Mouse (Mus musculus) forebrain, embryonic 14.5 days (tissue): Measurements from ENCODE around the gene Dgkh. TPM values are rescaled to one million over a fixed set of nuclear protein-coding genes. Genes with fewer than 3 reads are reported as not detected.
A peak's percentile ranks its signal among the peaks of the same experiment; 100 is the strongest.

Experiments used
- ATAC-seq: fragments of 200-750 bp; cut with Nextera tagmentation; 2 replicates; pipeline ENCODE4 v1.8.0; 2017; ENCODE audit warnings: mild to moderate bottlenecking, moderate library complexity
- DNase-seq: peaks from one replicate; pipeline ENCODE4 v3.0.0-alpha.2; 2015; ENCODE audit warnings: low spot score
- H3K27ac ChIP-seq: fragments of 300-500 bp; sonication (generic); 2 replicates; pipeline ENCODE4 v1.5.1; 2014; ENCODE audit warnings: low read depth, mild to moderate bottlenecking, control low read depth, low read length, moderate library complexity
- H3K27me3 ChIP-seq: fragments of 300-500 bp; sonication (generic); replicated peaks from 2 replicates; pipeline ENCODE4 v1.6.1; 2014; ENCODE audit warnings: low read length, control low read depth, mixed read lengths; ENCODE audit not compliant: control insufficient read depth, insufficient read depth
- H3K36me3 ChIP-seq: fragments of 300-500 bp; sonication (generic); 2 replicates; pipeline ENCODE4 v1.6.1; 2014; ENCODE audit warnings: low read length, control low read depth; ENCODE audit not compliant: control insufficient read depth, insufficient read depth
- H3K4me1 ChIP-seq: fragments of 300-500 bp; sonication (generic); 2 replicates; pipeline ENCODE4 v1.6.1; 2014; ENCODE audit warnings: antibody characterized with exemption, low read length, control low read depth; ENCODE audit not compliant: control insufficient read depth, insufficient read depth
- H3K4me2 ChIP-seq: fragments of 300-500 bp; sonication (generic); 2 replicates; pipeline ENCODE4 v1.6.1; 2014; ENCODE audit warnings: mild to moderate bottlenecking, control low read depth, low read length
- H3K4me3 ChIP-seq: fragments of 300-500 bp; sonication (generic); 2 replicates; pipeline ENCODE4 v1.5.1; 2014; ENCODE audit warnings: low read depth, low read length, control low read depth
- H3K9ac ChIP-seq: fragments of 300-500 bp; sonication (generic); 2 replicates; pipeline ENCODE4 v1.6.1; 2014; ENCODE audit warnings: mild to moderate bottlenecking, low read length, control low read depth, moderate library complexity
- H3K9me3 ChIP-seq: fragments of 300-500 bp; sonication (generic); replicated peaks from 2 replicates; pipeline ENCODE4 v1.6.1; 2016; ENCODE audit warnings: low read length, control low read depth, mixed read lengths; ENCODE audit not compliant: control insufficient read depth
- WGBS: fragments of 180-500 bp; shearing (Covaris S2); extraction: QIAGEN DNeasy Blood & Tissue Kit; methylation state at CpG from one replicate; pipeline ENCODE4 v1.1.7; 2014; 5-methylcytosine and 5-hydroxymethylcytosine counted together
- polyA plus RNA-seq: library from polyadenylated mRNA; unstranded; fragments of >200 nt; fragmentation: Nextera tagmentation; extraction: Ambion mirVana; gene quantifications from 2 replicates; pipeline ENCODE4 v1.2.1, GENCODE M21; 2014

The Dgkh gene
- polyA plus RNA-seq, 1 experiment from 2014 or later: 1.5 TPM

- Histone ChIP-seq H3K9ac (no peak overlapping the region), H3K4me2 (no peak overlapping the region), H3K4me1 (no peaks in the 10 kb centered on the region), H3K9me3 (no peaks in the 10 kb centered on the region), H3K4me3 (no peak overlapping the region), H3K27me3 (no peaks in the 10 kb centered on the region), H3K36me3 (no peaks in the 10 kb centered on the region), H3K27ac (no peak overlapping the region)
- WGBS: 68% methylated on average over 9 of the region's 9 CpGs
- DNase-seq (no peak), ATAC-seq (no peak)
Observed at GRCm38 (mm10) chr14:78612111-78612788, 120.3 kb downstream of the Dgkh start.

DNA sequence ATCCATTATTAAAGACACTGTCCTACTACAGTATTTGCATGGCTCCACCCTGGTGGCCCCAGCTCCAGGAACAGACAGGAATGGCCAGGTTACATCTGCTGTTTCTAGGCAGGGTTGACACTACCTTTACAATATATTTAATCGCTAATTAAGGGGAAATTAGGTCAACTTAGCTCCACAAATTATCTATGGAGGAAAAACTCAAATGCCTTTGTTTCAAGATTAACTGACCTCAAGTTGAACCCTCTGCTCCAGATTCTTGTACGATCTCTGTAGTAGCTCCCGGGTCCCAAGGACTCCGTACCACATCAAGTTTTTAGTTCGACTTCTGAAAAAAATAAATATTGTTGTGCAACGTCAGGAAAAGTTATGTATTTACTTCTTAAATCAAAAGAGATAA is 137.7 kb downstream of the Dgkh start:
- no peaks in the 10 kb centered on the region for H3K4me1 ChIP-seq
- WGBS: 91% methylated on average over 6 of the region's 6 CpGs
- H3K9me3 ChIP-seq: no peaks in the 10 kb centered on the region
- H3K4me3 ChIP-seq: no peak overlapping the region
- H3K4me2 ChIP-seq: no peak overlapping the region
- no peaks in the 10 kb centered on the region for H3K27me3 ChIP-seq
- H3K27ac ChIP-seq: no peak overlapping the region
- no peak for ATAC-seq
- DNase-seq: no peak
- H3K36me3 ChIP-seq: 0 out of 2 replicates have a peak, but pooled peaks cover 3% of the 10 kb centered on the region
- no peak overlapping the region for H3K9ac ChIP-seq

GRCm38 (mm10) chr14:78592965-78593364 is 139.6 kb downstream of the Dgkh start:
- DNase-seq (no peak), ATAC-seq (no peak)
- H3K27ac ChIP-seq: no peak overlapping the region
- no peaks in the 10 kb centered on the region for H3K4me1 ChIP-seq
- 90% methylated on average over 3 of the region's 3 CpGs for WGBS
- no peak overlapping the region for H3K9ac ChIP-seq
- no peaks in the 10 kb centered on the region for H3K9me3 ChIP-seq
- 0 out of 2 replicates have a peak, but pooled peaks cover under 1% of the 10 kb centered on the region for H3K36me3 ChIP-seq
- H3K4me3 ChIP-seq: no peak overlapping the region
- H3K27me3 ChIP-seq: no peaks in the 10 kb centered on the region
- H3K4me2 ChIP-seq: no peak overlapping the region

DNA sequence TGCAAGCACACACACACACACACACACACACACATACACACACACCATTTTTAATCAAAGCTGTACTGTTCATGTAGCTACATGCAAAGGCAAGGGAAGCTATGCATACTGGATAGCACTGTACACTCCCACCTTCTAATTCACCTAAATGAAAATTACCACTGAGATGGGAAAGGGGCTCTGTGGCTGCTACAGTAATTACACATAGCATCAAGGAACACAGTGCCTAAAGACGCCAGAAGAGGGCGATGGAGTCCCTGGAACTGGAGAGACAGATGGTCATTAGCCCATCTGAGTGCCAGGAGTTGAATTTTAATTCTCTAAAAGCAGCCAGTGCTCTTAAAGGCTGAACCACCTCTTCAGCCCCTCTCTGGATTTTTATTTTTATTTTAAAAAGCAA is 142.2 kb downstream of the Dgkh start:
- DNase-seq: peak; percentile 78
- H3K4me3 ChIP-seq: no peak overlapping the region

DNA sequence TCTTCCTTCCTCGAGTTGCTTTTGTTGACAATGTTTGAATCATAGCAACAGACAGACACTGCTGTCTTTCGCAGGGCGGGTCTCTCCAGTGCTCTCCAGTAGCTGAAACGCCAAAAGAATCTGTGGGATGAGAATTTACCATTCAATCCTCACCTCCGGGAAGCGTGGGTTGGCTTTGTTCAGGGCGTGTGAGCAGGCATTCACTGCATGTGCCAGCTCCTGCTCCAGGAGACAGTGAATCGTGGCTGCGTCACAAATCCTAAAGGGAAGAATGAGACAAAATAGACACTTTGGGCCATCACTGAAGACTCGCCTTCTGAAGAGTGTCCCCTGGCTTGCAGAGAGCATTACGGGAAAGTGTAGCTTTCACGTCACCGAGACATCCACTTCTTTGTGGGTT is 148.4 kb downstream of the Dgkh start:
- Histone ChIP-seq H3K27me3 (no peaks in the 10 kb centered on the region), H3K4me1 (no peaks in the 10 kb centered on the region), H3K4me3 (no peak overlapping the region), H3K9me3 (no peaks in the 10 kb centered on the region), H3K4me2 (no peak overlapping the region), H3K36me3 (peaks cover 30% of the 10 kb centered on the region; the same call in 1 of the 2 replicates), H3K27ac (no peak overlapping the region), H3K9ac (no peak overlapping the region)
- WGBS: 92% methylated on average over 13 of the region's 13 CpGs
- ATAC-seq: no peak
- DNase-seq: no peak

More for the DNA sequence above, 142.2 kb downstream of the Dgkh start:
- peak; percentile 54; the same call in 1 of the 2 replicates for ATAC-seq
- Histone ChIP-seq H3K4me2 (no peak overlapping the region), H3K4me1 (no peaks in the 10 kb centered on the region), H3K36me3 (peaks cover 11% of the 10 kb centered on the region; the same call in 1 of the 2 replicates), H3K27me3 (no peaks in the 10 kb centered on the region), H3K9me3 (no peaks in the 10 kb centered on the region), H3K27ac (no peak overlapping the region), H3K9ac (no peak overlapping the region)
- WGBS: 9% methylated on average over 2 of the region's 2 CpGs

DNA sequence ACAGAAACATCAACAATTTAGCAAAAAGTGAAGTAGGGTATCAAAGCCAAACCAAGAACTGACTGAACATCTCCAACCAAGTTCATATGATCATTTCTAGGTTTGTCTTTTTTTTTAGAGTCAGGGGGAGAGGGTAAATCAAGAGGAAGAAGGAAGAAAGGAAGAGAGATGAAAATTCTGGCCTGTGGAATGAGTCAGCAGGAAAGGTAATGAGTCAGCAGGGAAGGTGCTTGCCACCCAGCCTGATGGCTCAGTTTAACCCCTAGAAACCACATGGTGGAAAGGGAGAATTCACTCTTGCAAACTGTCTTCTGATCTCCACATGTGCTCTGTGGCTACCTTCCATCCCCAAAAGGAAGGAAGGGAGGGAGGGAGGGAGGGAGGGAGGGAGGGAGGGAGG is 149.4 kb downstream of the Dgkh start:
- Histone ChIP-seq H3K4me3 (no peak overlapping the region), H3K4me1 (no peaks in the 10 kb centered on the region), H3K27ac (no peak overlapping the region), H3K4me2 (no peak overlapping the region), H3K9ac (no peak overlapping the region), H3K27me3 (no peaks in the 10 kb centered on the region), H3K9me3 (no peaks in the 10 kb centered on the region), H3K36me3 (peaks cover 30% of the 10 kb centered on the region; the same call in 1 of the 2 replicates)
- DNase-seq (no peak), ATAC-seq (no peak)

- ATAC-seq (no peak), DNase-seq (no peak)
- Histone ChIP-seq H3K9ac (no peak overlapping the region), H3K36me3 (peaks cover 6% of the 10 kb centered on the region; the same call in 1 of the 2 replicates), H3K4me1 (no peaks in the 10 kb centered on the region), H3K27ac (no peak overlapping the region), H3K9me3 (no peaks in the 10 kb centered on the region), H3K4me3 (no peak overlapping the region), H3K27me3 (no peaks in the 10 kb centered on the region), H3K4me2 (no peak overlapping the region)
- WGBS: 77% methylated on average over 13 of the region's 13 CpGs
Observed at GRCm38 (mm10) chr14:78575899-78576298, 156.7 kb downstream of the Dgkh start.

DNA sequence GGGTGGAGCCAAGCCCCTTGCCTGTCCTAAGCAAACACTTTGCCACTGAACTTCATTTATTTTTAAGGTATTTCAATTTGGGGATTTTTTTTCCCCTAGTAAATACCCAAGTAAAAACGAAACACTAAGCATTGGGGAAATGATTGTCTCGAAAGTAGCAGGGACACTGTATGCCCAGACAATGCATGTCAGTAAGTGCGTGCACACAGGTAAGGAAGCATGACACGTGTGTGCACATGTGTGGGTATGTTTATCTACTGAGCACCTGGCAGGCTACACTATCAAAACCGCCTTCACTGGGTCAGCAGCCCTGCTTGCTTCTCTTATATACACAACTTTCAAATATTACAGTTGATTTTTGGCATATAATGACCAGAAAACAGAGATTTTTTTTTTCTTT is 164.2 kb downstream of the Dgkh start:
- Histone ChIP-seq H3K4me1 (no peaks in the 10 kb centered on the region), H3K9me3 (no peaks in the 10 kb centered on the region), H3K36me3 (peaks cover 6% of the 10 kb centered on the region; the same call in 1 of the 2 replicates), H3K27ac (no peak overlapping the region), H3K4me3 (no peak overlapping the region), H3K27me3 (no peaks in the 10 kb centered on the region), H3K9ac (no peak overlapping the region), H3K4me2 (no peak overlapping the region)
- 93% methylated on average over 5 of the region's 5 CpGs for WGBS
- DNase-seq (no peak), ATAC-seq (no peak)

- ATAC-seq (no peak), DNase-seq (no peak)
- H3K9ac ChIP-seq: no peak overlapping the region
- no peak overlapping the region for H3K4me3 ChIP-seq
- no peak overlapping the region for H3K27ac ChIP-seq
- no peaks in the 10 kb centered on the region for H3K36me3 ChIP-seq
- no peaks in the 10 kb centered on the region for H3K4me1 ChIP-seq
- WGBS: 86% methylated on average over 4 of the region's 4 CpGs
- no peak overlapping the region for H3K4me2 ChIP-seq
- H3K27me3 ChIP-seq: no peaks in the 10 kb centered on the region
- no peaks in the 10 kb centered on the region for H3K9me3 ChIP-seq
Observed at GRCm38 (mm10) chr14:78566431-78566830, 166.1 kb downstream of the Dgkh start.
